Mouse (Mus musculus): ENCODE results near the gene Rsrc1. TPM values are rescaled to one million over a fixed set of nuclear protein-coding genes. Genes with fewer than 3 reads are reported as not detected.

The Rsrc1 gene
- polyA plus RNA-seq, 1 experiment from 2014 or later = 30.6 TPM

- no peaks in the 10 kb centered on the region for H3K36me3 ChIP-seq (ENCODE audit: control insufficient read depth, insufficient read depth, low read length)
- H3K9ac ChIP-seq (ENCODE audit: low read length) = peak within 1 kb of the TSS; percentile 62
- DNase-seq (ENCODE audit: low spot score) (no peak), ATAC-seq (no peak)
- peaks cover 12% of the 10 kb centered on the region for H3K27me3 ChIP-seq (replicated peaks; ENCODE audit: control insufficient read depth, insufficient read depth, low read length)
- 47% methylated on average over 3 of the region's 3 CpGs for WGBS
- H3K4me2 ChIP-seq (ENCODE audit: low read length) = peak within 1 kb of the TSS; percentile 89
- H3K4me1 ChIP-seq (ENCODE audit: control insufficient read depth, insufficient read depth, low read length) = no peaks in the 10 kb centered on the region
- no peaks in the 10 kb centered on the region for H3K9me3 ChIP-seq (replicated peaks; ENCODE audit: control insufficient read depth, low read length)
- no peak within 1 kb of the TSS for H3K27ac ChIP-seq (ENCODE audit: low read depth, low read length)
- peak within 1 kb of the TSS; percentile 51 for H3K4me3 ChIP-seq (ENCODE audit: low read depth, low read length)
Observed at GRCm38 (mm10) chr3:67375063-67375462, 393.9 kb downstream of the Rsrc1 start, which contains the start of gene Gm17402. Gene Gm17402 (minus strand): TSS chr3:67375163.

- H3K4me1 ChIP-seq (ENCODE audit: control insufficient read depth, insufficient read depth, low read length) = no peaks in the 10 kb centered on the region
- no peak overlapping the region for H3K4me2 ChIP-seq (ENCODE audit: low read length)
- H3K9me3 ChIP-seq (replicated peaks; ENCODE audit: control insufficient read depth, low read length) = no peaks in the 10 kb centered on the region
- no peak overlapping the region for H3K4me3 ChIP-seq (ENCODE audit: low read depth, low read length)
- H3K27ac ChIP-seq (ENCODE audit: low read depth, low read length) = no peak overlapping the region
- no peaks in the 10 kb centered on the region for H3K36me3 ChIP-seq (ENCODE audit: control insufficient read depth, insufficient read depth, low read length)
- no peak for DNase-seq (ENCODE audit: low spot score)
- no peak for ATAC-seq
- H3K27me3 ChIP-seq (replicated peaks; ENCODE audit: control insufficient read depth, insufficient read depth, low read length) = peaks cover 2% of the 10 kb centered on the region; the same call in 1 of the 2 replicates
- H3K9ac ChIP-seq (ENCODE audit: low read length) = no peak overlapping the region
Observed at GRCm38 (mm10) chr3:67378215-67378614, 397.0 kb downstream of the Rsrc1 start.

Other genes starting within 250 kb of the Rsrc1 start
- 5.2 and 6.8 TPM in 2 replicates for gene Shox2, start 381 bp downstream of the Rsrc1 start, polyA plus RNA-seq (2014; fragmentation: Nextera tagmentation; extraction: Ambion mirVana)